Mouse (Mus musculus): ENCODE measurements around the gene Itpka. TPM values are rescaled to one million over a fixed set of nuclear protein-coding genes. Genes with fewer than 3 reads are reported as not detected.
"Not testable (repeated sequence)": the region's sequence is repeated elsewhere in the genome, so short reads cannot be mapped to it uniquely, and the experiment has no call there.

The Itpka gene
- 100 to 1,000 TPM; 186 to 204 TPM for total RNA-seq (2021)
- long read RNA-seq, experiment 1, transcript Itpka-201 (7 exons, 1,818 nt), result major isoform, 203 of 224 reads
- long read RNA-seq, experiment 1, partial matches to known transcripts, result 9 of 224 reads
- long read RNA-seq, experiment 1, other reads (novel, unspliced or antisense), result 12 of 224 reads
- long read RNA-seq, experiment 2, transcript Itpka-201 (7 exons, 1,818 nt), result major isoform, 235 of 257 reads
- long read RNA-seq, experiment 2, partial matches to known transcripts, result 13 of 257 reads
- long read RNA-seq, experiment 2, other reads (novel, unspliced or antisense), result 9 of 257 reads

DNA sequence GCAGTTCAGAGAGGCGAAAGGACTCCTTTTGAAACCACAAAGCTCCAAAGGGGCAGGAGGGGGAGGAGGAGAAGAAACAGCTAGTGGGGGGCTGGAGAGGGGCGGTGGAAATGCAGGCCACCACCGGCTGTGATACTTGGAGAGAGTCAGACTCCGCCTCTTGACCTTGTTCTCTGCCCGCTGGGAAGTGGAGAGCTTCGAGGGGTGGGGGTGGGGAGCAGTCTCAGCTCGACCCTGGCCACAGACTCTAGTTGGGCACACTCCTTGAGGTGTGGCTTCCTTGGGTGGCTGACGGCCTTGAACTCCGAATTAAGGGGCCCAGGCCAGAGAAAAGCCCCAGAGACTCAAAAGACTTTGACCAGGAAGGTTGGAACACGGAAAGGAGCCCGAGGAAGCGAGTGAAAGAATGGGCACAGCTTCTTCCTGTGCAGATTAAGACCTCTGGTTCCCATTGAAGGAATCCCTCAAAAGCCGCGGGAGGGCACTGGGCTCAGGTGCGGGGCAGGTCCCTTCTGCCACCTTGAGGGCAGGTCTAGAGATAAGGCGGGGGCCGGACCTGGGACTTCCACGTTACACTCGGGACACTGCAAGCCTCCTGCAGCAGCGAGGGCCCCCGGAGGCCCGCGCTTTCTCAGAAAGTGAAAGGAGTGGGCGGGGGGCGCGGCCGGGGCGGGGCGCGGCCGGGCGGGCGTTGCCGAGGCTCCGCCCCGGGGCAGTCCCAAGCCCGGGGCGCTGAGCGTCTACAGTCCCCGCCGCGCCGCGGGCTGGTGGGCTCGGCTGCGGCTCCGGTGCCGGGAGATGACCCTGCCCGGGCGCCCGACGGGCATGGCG, at the start of gene Itpka:
Gene Itpka, plus strand, starts transcription at position 757 of the 831 bp plus-strand sequence.
- peak; percentile 35 for DNase-seq (ENCODE audit: low spot score in 2 of 2)

DNA sequence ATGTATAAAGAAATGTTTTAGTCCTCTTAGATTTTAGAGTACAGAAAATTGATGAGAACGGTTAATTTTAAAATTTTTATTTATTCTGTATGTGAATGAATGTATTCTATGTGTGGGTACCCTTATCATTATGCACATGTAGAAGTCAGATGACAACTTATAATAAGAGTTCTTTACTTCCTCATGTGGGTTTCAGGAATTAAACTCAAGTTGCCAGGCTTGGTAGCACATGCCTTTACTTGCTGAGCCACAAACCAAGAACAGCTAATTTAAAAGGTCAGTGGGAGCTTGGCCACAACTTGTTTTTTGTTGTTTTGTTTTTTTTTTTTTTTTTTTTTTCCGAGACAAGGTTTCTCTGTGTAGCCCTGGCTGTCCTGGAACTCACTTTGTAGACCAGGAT, 47.3 kb upstream of the Itpka start:
- DNase-seq (ENCODE audit: low spot score in 2 of 2), result no peak

DNA sequence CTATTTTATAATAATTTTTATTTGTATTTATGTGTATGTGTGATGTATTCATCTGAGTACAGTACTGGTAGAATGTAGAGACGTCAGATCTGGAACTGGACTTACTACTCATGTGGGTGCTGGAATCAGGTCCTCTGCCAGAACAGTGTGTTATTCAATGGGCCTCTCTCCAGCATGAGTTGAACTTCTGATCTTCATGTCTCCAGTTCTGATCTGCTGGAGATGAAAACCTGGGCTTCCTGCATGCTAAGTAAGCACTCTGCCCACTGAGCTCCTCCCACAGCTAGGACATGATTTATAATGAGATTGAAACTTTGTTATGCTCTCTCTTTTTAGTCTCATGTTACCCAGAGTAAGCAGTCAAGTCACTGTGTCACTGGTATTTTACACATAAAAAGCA, 46.0 kb upstream of the Itpka start:
- no peak for DNase-seq (ENCODE audit: low spot score in 2 of 2)

DNA sequence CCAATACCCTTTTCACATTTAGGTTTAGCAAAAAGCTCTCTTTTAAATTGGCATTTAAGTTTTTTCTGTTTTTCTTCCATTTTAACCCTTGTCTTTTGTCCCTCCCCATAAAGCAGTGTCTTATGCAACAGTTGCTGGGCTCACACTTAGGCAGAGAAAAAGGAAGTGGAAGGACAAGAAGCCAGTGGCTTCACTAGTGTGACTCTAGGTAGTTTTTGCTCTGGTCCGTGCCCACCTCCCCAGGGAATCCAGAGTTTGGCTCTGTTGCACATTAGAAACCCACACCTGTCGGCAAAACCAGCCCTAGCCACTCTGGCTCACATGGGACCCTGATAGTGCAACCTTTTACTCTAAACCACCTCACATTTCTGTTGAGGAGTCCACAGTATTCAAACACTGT, 43.7 kb upstream of the Itpka start:
- no peak for DNase-seq (ENCODE audit: low spot score in 2 of 2)

DNA sequence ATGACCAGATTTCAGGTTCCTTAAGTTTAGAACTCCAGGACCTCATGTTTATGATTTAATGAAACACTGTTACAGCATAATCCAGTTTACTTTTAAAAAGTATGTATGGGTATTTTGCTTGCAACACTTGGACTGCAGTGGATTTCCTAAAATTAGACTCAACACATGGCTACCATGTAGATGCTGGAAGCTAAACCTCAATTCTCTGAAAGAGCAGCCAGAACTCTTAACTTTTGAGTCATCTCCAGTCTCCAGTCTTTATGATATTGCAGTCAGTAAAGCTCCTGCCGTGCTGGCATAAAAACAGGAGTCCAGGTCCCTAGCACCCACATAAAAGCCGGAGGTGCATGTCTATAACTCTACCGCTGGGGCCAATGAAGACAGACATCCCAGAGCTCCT, 42.2 kb upstream of the Itpka start:
- DNase-seq (ENCODE audit: low spot score in 2 of 2), result no peak

DNA sequence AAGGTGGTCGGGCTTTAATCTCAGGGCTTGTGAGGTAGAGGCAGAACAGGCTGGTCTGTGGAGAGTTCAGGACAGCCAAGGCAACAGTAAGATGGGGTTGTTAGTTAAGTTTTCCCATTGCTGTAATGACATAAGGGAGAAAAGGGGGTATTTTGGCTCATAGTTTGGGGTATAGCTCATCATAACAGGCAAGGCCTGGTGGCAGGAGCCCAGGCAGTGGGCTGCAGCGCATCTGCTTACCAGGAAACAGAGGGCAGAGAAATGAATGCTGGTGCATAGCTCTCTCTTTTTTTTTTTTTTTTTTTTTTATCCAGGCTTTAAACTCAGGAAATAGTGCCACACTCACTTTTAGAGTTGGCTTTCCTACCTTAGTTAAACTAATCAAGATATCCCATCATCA, 39.0 kb upstream of the Itpka start:
- peak in 1 of 2 experiments; percentile 46 for DNase-seq (ENCODE audit: low spot score in 2 of 2)

DNA sequence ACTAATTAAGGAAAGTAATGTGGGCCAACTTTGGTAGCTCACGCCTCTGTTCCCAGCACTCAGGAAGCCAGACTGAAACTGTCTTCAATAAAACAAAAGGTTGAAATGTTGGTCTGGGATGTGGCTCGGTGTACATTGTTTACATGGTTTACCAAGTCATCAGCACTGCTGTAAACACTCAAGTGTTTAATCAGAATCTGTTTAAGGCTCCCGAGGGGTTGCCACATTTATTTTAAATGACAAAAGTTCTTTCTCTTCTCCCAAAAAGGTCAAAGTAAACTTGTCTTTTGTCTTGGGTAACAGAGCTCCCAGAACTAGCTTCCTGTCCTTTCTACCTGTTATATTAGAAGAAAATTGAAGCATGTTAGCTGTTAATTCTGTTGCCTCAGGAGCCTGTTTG, 34.5 kb upstream of the Itpka start:
- no peak for DNase-seq (ENCODE audit: low spot score in 2 of 2)

DNA sequence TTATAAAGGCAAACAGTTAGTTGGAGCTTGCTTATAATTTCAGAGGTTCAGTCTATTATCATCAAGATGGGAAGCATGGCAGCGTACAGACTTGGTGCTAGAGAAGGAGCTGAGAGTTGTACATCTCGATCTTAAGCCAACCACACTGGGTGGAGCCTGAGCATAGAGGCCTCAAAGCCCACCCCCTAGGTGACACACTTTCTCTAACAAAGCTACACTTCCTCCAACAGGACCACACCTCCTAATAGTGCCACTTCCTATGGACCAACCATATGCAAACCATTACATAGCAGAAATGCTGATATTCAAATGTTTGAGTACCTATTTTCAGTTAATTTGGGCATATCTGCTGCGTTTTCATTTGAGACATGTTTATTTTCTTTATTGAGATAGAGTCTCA, 32.1 kb upstream of the Itpka start:
- DNase-seq (ENCODE audit: low spot score in 2 of 2), result no peak

DNA sequence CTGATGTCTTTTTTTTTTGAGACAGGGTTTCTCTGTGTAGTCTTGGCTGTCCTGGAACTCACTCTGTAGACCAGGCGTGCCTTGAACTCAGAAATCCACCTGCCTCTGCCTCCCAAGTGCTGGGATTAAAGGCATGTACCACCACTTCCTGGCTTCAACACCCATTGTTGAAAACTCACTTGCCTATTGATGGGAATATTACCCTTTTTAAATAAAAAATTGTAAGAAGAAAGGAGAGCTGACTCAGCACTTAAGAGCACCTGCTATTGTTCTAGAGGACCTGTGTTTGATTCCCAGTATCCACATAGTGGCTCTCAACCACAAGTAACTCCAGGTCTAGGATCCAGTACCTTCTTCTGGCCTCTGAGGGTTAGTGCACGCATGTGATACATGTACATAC, 26.3 kb upstream of the Itpka start:
- not testable (repeated sequence) for DNase-seq (ENCODE audit: low spot score in 2 of 2)

DNA sequence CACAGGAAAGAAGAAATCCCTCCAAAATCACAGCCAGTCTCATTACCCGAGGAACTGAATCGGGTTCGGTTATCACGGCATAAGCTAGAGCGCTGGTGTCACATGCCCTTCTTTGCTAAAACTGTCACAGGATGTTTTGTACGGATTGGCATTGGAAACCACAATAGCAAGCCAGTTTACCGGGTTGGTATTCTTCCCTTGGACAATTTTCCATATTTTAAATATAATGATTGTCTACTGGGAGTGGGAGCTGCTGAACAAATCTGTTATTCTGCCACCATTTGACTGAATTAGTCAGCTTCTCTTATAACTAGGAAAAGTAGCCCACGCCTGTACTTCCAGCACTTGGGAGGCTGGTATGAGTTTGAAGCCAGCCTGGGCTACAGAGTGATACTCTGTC, 21.1 kb upstream of the Itpka start:
- peak in 1 of 2 experiments; percentile 72 for DNase-seq (ENCODE audit: low spot score in 2 of 2)

DNA sequence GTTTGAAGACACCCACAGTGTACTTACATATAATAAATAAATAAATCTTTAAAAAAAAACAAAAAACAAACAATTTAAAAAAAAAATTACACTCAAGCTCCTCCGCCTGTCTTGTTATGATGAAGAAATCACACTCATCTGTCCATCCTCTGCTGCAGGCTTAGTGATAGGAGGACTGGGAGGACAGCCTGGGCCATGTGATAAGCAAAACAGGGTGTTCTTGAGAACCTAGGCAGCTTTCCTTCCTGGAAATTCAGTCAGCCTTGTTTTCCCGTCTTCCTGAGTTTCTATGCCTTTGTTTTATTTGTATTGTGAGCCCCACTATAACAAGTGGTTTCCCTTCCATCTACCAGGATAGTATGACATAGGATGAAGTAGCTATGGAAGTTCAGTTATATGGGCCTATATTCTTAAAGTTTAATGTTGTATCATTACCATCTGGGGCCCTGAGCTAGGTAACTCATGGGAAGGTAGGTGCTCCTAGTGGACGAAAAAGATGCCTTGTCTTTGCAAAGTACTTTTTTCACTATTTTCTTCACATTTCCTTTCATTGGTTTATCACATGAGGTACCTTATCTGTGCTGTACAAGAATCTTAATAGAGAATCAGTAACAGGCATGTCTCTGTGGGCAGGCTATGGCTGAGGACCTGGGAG, 14.2 kb upstream of the Itpka start:
- no peak for DNase-seq (ENCODE audit: low spot score in 2 of 2)

DNA sequence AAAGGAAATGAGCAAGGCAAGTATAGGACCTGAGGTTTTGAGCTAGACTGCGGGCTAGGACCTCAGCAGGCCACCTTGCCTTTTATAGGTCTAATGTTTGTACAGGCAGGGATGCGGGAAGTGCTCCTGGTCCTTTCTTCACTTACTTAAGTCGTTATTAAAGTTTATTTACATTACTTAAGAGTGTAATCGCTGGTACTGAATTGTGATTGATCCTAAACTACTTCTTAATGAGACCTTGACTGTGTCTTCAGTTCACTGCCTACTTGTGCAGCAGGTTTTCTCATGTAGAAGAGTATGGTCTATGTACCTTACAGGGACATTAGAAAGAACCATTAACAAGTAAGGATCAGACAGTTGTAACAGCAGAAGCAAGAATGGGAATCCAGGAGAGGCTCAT, 11.4 kb upstream of the Itpka start:
- no peak for DNase-seq (ENCODE audit: low spot score in 2 of 2)

DNA sequence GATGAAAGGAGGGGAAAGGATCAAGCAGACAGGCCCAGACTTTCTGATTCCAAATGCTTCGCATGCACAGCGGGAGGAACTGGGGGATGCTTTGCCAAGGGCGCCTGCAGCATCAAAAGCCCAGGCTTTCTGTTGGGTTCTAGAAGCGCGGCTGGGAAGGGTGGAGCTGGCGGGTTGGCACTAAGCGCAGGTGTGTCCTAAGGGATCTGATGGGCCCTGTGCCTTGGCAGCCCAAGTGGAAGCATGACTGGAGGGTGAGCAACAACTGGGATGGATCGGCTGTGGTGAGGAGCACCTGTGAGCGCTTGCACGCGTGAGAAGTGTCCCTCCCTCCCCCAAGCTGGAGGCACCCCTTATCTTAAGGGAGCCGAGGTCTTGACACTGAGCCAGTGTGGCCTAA, 5.0 kb upstream of the Itpka start:
- no peak for DNase-seq (ENCODE audit: low spot score in 2 of 2)

DNA sequence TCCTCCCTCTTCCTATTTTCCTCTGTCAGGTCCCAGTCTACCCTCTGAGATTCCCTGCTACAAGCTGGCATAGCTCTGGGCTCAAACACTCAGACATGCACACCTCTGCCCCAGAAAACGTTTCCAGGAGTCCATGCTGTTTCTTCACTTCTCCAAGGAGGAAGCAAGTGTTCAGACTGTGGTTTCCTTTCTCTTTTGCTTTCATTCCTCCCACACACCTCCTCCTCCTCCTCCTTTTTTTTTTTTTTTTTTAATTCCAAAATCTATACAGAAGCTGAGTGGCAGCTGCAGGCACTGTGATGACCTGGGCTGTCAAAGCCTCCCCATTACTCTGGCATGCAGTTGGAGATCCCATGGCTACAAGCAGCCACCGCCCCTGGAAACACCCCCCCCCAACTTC, 1.6 kb upstream of the Itpka start:
- no peak for DNase-seq (ENCODE audit: low spot score in 2 of 2)

DNA sequence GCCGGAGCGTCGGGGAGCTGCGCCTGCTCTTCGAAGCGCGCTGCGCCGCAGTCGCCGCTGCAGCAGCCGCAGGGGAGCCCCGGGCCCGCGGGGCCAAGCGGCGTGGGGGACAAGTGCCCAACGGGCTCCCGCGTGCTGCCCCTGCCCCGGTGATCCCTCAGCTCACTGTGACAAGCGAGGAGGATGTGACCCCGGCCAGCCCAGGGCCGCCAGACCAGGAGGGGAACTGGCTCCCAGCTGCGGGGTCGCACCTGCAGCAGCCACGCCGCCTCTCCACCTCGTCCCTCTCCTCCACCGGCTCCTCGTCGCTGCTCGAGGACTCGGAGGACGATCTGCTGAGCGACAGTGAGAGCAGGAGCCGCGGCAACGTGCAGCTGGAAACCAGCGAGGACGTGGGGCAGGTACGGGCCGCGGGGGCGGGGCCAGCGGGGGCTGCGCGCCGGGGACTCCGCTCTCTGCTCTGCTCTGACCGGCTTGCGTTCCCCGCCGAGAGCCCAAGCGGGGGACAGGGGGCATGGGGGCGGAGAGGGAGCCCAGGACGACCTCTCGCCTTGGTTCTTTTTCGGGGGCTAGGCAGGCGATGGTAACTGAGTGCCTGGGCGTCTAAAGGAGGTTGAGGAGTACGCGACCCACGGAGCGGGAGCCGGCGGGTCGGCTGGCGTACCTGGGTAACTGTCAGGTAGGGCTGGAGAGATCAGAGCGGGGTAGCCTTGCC, 481 bp downstream of the Itpka start:
- DNase-seq (ENCODE audit: low spot score in 2 of 2), result peak in 1 of 2 experiments; percentile 29

DNA sequence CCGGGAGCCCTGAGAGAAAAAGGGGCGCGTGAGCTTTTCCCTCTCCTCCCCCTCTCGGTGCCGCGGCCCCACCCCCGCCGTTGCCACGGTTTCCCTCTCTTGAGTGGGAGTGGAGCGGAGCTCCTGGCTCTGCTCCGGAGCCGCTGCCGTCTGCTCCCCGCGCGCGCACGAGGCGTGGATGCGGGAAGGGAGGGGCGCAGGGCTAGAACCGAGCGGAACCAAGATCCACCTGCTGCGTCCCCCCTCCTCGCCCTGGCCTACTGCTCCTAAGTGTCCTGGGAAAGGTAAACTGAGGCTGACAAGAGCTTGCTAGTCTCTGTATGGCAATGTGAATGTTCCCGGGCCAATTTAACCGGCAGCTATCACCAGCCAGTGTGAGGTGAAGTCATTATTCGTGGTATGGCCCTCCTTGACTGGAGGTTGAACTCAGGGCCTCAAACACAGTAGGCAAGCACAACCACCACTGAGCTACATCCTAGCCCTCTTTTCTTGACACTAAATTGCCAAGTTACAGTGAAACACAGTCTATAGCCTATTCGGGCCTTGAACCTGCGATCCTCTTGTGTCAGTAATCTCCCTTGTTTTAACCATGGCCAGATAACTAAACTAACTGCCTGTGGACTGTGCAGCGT, 1.2 kb downstream of the Itpka start:
- DNase-seq (ENCODE audit: low spot score in 2 of 2), result peak; percentile 65 to 72

DNA sequence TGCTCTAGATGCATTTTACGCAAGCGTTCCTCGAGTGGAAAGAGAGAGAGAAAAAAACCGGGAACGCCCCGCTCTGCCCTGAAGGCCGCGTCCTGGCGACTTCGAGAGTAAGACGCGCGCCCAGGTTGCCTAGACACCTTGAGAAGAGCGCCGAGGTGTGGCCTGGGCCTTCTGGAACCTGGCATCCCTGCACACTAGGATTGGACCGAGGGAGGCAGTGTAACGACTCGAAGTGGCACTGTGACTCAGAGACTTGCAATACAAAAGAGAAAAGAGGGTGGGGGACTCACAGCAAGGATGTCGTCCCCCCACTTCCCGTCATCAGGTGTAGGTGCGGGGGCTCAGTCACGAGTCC, 1.6 kb downstream of the Itpka start:
- no peak for DNase-seq (ENCODE audit: low spot score in 2 of 2)

DNA sequence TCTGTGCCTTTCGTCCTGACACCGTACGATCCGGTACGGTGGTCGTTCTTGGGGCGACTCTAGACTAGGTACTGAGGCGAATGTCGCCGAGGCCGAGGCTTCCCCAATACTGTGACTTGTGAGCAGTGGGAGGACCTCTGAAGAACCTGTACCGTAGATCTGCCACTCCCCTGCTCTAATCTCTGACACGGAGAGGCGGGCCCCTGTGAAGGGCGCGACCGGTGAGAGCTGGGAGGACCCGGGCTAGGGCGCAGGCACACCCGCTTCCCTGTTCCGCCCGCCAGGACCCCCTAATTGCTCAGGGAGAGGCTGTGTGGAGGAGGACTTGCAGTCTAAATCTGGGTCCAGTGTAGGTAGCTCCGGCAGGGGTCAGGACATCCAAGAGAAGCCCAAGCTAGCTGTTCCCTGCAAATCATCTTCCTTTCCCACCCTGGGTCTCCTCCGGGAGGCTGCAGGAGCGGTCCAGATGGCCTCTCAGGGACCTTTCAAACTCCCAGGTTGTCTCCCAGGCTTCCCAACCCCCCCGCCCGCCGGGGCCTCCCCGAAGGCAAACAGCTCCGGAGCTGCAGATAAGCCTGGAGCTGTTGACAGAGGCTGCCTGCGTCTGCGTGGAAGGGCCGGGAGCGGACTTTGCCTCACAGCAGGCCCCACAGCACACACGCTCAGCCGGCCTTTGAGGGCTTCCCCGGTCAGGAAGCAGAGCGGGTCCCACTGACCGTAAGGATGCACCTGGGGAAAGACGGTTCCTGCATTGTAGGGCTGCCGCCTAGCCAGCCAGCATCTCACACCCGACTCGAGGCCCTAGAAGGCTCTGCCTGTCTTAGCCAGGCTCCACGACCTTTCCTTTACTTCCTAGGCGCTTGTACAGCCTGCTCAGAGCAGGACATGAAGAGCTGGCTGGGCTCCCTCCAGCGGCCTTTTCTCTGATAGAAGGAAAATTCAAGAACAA, 2.3 kb downstream of the Itpka start:
- peak in 1 of 2 experiments; percentile 31 for DNase-seq (ENCODE audit: low spot score in 2 of 2)

DNA sequence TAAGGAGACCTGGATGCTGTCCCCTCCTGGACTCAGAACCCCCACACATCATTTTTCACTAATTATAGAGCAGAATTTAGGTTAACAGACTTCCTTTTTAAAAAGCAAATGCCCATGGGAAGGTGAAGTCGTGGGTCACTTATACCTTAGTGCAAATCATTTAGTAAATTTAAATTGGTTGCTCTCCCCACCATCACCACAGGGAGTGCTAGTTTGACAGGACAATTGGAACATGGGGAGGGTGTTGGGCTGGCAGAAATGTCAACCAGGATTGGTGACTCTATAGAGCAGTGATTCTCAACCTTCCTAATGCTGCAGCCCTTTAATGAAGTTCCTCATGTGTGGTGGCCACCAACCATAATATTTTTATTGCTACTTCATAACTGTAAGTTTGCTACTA, 3.1 kb downstream of the Itpka start:
- no peak for DNase-seq (ENCODE audit: low spot score in 2 of 2)

DNA sequence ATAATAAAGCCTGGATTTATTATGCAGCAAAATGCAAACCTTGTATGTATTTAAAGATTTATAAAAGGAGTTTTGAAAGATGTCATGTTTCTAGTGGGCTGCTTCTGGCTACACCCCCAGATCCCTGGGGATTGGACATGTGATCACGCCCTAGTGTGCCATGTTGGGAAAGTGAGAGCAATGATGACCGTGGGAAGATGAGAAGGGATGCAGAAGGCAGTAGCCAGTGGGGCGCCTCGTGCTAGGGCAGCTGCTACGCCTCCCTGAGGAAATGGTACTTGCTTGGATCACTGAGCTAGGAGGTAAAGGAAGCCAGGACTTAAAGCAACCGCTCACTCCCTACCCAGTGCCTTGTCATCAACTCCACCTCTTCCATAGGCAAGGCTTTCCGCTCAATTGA, 5.4 kb downstream of the Itpka start:
- no peak for DNase-seq (ENCODE audit: low spot score in 2 of 2)
